Mouse (Mus musculus): Measurements from ENCODE around the gene Rft1.

DNA sequence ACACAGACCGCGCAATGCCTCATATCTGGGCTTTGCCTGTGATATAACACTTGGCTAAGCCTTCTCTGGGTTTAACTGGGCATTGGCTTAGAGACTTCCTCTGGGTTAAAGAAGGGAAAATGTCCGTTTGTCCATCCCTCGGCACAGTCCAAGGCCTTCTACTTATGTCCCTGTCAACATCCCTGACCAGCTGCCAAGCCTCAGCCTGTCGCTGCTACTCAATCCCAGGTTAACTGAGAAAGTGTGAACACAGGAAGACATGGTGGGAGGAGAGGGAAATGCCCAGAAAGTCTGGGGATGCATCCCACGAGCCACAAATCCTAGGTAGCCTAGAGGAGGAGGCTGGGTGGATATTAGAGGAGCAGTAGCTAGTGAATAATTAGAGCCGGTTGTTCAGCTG, 20.5 kb upstream of the Rft1 start:
- no peak for TF ChIP-seq POLR2A (IDR thresholded peaks at IDR 0.05; ENCODE audit: control insufficient read depth, low read depth, low read length)
- TF ChIP-seq CTCF (IDR thresholded peaks at IDR 0.05; ENCODE audit: control insufficient read depth, insufficient read depth, insufficient replicate concordance, low read depth, low read length) = no peak
